Mouse (Mus musculus): ENCODE results near the gene F2. TPM values are rescaled to one million over a fixed set of nuclear protein-coding genes. Genes with fewer than 3 reads are reported as not detected.

Gene F2
- polyA plus RNA-seq, 1 experiment from 2014 or later = 0.14 TPM

DNA sequence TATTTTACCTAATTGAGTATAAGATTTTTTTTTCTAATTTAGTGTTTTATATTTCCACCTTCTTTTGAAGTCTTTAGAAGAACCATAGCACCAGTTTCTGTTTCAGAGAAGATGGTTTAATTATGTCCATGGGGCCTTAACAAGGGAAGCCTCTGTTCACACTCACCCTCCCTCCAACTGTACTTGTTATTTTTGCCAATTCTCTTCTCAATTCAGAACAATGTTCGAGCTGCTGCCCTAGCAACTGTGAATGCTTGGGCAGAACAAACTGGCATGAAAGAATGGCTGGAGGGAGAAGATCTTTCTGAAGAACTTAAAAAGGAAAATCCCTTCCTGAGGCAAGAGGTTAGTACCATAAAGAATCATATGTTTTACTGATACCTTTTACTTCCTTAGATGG lies 55.3 kb downstream of the F2 start:
- Histone ChIP-seq H3K36me3 (ENCODE audit: control insufficient read depth, insufficient read depth, low read length) (peaks cover 77% of the 10 kb centered on the region), H3K27me3 (replicated peaks; ENCODE audit: control insufficient read depth, insufficient read depth, low read length) (no peaks in the 10 kb centered on the region), H3K4me2 (ENCODE audit: low read length) (no peak overlapping the region), H3K4me3 (ENCODE audit: low read depth, low read length) (no peak overlapping the region), H3K4me1 (ENCODE audit: control insufficient read depth, insufficient read depth, low read length) (no peaks in the 10 kb centered on the region), H3K9me3 (replicated peaks; ENCODE audit: control insufficient read depth, low read length) (no peaks in the 10 kb centered on the region; the same call in 1 of the 2 replicates), H3K9ac (ENCODE audit: low read length) (no peak overlapping the region), H3K27ac (ENCODE audit: low read depth, low read length) (no peak overlapping the region)
- ATAC-seq = no peak
- peak; percentile 56 for DNase-seq (ENCODE audit: low spot score)
- WGBS = 57% methylated on average over 1 of the region's 1 CpGs

Other genes starting within 250 kb of the F2 start
- 168 and 170 TPM in 2 replicates for gene 1110051M20Rik, start 191.7 kb downstream of the F2 start, polyA plus RNA-seq (2014; fragmentation: Nextera tagmentation; extraction: Ambion mirVana)
- gene Lrp4, start 178.9 kb downstream of the F2 start, polyA plus RNA-seq (2014; fragmentation: Nextera tagmentation; extraction: Ambion mirVana) = 4.7 and 5.1 TPM in 2 replicates
- gene Ckap5, start 109.7 kb downstream of the F2 start, polyA plus RNA-seq (2014; fragmentation: Nextera tagmentation; extraction: Ambion mirVana) = 106 and 133 TPM in 2 replicates
- 5.2 and 7.5 TPM in 2 replicates for gene Zfp408, start 13.4 kb upstream of the F2 start, polyA plus RNA-seq (2014; fragmentation: Nextera tagmentation; extraction: Ambion mirVana)
- gene Arhgap1, start 13.4 kb upstream of the F2 start, polyA plus RNA-seq (2014; fragmentation: Nextera tagmentation; extraction: Ambion mirVana) = 87.9 and 89.6 TPM in 2 replicates
- 40.4 and 43.3 TPM in 2 replicates for gene Atg13, start 74.2 kb upstream of the F2 start, polyA plus RNA-seq (2014; fragmentation: Nextera tagmentation; extraction: Ambion mirVana)
- gene Harbi1, start 74.4 kb upstream of the F2 start, polyA plus RNA-seq (2014; fragmentation: Nextera tagmentation; extraction: Ambion mirVana) = 11.8 and 13.5 TPM in 2 replicates
- gene Ambra1, start 93.7 kb upstream of the F2 start, polyA plus RNA-seq (2014; fragmentation: Nextera tagmentation; extraction: Ambion mirVana) = 14.8 and 19.3 TPM in 2 replicates

All from forebrain, embryonic 14.5 days (tissue).